Mouse (Mus musculus) urinary bladder, postnatal 36 days (tissue): ENCODE measurements at regions not wholly inside any gene's neighbourhood (a gene's known extent, or its start where the extent isn't known, plus 50 kb on each side); places are given as distances from the start of the nearest gene placed in this dataset.
A peak's percentile ranks its signal among the peaks of the same experiment; 100 is the strongest.

Experiments
- DNase-seq, 2 experiments: peaks; one replicate each; pipeline ENCODE4 v3.0.0; 2022; ENCODE audit warnings: low spot score in 2 of 2, mixed read lengths in 1 of 2

DNA sequence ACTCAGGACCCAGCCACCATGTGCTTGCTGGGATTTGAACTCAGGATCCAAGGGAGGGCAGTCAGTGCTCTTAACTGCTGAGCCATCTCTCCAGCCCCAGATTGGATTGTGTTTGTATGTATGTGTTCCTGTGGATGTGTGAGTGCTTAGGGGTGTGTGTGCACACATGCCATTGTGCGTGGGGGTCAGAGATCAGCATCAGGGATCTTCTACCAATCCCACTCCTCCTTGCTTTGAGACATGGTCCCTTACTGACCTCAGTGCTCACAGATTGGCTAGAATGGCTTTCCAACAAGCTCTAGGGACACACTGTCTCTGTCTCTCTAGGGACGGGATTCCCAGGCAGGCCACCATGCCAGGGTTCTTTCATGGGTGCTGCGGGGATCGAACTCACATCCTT, 83.1 kb upstream of the Cpsf6 start:
- no peak for DNase-seq

DNA sequence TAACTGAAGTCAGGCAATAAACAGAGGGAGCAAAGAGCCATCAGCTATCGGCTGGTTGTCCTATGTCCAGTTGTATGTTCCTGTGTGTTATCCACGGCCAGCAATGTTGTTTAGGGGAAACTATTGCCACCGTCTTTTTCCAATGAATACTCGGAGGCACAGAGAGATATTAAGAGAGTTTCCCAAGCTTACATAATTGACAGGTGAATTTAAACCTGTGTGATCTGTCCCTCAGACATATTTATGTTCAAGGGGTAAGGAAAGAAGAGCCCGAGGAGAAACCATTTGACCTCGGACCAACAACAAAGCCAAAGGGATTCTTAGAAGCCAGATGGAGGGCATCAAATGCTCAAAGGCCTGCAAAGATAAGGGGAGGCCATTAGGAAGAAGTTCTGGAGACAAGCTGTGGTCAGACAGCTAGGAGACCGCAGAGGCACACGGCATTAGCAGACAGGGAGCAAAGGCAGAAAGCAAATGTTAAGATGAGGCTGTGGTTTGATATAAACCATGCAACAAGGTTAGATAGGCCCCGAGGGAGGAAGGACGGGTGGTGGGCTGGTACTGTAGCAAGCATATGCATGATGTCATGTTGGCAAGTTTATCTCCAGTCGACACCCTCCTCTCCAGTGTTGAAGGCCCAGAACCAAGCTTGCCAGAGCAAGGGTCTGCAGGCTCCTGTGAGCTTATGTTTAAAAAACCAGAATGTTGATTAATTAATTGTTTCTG, 82.1 kb upstream of the Cpsf6 start:
- no peak for DNase-seq

DNA sequence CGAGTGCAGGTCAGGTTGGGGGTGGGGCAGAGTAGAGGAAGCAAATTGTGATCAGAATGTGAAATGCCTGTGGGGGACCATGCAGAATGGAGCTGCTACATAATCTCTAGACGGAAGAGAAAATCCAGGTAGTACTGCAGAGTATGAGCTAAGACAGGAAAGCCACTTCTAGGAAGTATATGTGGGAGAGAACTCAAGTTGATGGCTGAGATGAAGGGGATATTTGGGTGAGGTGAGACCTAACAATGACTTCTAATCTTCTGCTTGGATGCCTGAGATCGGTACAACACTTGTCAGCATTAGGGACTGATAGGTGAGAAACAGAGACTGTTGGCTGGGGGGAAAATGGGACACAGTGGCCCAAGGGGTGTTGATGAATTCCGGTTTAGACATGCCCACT, 81.4 kb upstream of the Cpsf6 start:
- no peak for DNase-seq

DNA sequence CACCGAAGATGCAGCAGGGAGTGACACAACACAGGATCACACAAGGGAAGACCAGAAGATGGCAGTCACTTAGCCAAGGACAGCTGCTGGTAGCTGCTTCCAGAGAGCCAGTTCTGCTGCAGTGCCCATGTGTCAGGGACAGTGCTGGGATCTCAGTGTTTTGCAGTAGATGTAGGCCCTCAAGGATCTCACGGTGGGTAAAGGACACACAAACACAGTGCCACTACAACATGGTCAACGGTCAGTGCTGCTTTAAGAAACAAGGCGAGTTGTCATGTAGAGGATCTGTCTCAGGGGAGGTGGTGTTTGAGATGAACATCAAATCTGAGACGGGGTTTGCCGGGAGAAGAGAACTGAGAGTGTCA, 80.5 kb upstream of the Cpsf6 start:
- DNase-seq: no peak

DNA sequence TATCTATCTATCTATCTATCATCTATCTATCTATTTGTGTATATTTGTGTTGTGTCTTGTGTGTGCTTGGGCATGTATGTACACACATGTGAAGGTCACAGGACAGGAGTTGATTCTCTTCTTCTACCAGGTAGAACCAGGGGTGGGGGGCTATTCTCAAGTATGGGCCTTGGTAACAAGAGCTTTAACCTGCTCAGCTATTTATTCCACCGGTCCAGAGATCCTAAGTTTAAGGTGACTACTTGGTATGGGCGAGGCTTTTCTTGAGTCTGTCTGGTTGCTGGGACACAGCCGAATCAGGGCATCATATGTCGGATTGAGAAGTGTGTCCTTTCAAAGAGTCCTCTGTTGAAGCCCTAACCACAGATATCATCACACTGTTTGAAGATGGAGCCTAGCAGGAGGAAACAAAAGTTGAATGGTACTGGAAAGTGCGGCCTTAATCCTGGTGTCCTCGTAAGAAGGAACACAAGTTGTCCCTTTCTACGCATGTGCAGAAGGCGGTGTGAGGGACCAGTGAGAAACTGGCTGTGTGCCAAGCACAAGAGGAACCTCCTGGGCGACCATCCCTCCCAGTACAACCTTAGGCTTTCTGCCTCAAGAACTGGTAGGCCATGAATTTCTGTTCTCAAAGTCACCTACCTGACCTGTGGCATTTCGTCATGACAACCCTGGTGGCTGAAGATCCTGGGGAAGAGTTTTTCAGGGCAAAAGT, 80.0 kb upstream of the Cpsf6 start:
- DNase-seq: no peak

DNA sequence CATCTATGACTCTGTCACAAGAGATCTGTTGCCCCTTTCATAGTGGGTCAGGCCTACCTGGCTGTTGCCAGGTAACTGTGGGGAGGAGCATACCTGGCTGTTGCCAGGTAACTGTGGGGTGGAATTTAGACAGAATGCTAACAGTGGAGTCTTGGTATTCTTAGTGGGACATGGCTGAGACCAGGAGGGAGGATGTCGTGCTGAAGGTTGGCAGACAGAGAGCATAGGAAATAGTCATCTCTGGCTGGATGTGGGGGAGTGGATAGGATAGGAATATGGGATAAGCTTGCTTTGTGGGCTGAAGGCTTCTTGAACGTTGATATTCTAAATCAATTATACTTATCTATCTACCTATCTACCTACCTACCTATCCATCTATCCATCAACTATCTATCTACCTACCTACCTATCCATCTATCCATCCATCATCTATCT, 79.2 kb upstream of the Cpsf6 start:
- DNase-seq: no peak

DNA sequence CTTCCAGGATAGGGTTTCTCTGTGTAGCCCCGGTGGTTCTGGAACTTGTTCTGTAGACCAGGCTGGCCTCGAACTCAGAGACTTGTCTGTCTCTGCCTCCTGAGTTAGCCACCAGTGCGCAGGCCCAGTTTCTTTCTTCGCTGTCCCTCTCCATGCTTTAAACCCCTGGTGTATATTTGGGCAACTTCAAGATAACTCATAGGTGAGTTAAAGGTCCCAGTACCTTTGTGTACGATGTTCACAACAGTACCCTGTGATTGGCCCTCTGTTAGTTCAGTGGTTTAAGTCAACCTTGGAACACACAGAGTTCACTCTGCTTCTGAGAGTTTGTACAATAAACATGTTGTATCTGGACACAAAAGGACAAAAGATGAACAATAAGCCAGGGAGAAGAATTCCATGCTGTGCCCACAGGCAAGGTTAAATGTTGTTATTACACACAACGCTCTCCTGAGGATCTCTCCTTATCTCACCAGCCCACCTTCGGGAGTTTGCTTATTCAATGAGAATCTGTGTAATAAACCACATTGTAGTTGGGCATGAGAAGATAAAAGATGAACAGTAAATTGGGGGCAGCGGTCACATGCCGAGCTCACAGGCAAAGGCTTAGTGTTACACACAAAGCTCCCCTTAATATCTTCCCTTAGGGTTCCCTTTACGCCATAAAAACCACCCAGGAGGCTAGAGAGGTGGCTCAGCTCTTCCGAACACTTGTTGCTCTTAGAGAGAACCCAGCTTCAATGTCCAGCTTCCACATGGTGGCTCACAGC, 78.6 kb upstream of the Cpsf6 start:
- no peak for DNase-seq

DNA sequence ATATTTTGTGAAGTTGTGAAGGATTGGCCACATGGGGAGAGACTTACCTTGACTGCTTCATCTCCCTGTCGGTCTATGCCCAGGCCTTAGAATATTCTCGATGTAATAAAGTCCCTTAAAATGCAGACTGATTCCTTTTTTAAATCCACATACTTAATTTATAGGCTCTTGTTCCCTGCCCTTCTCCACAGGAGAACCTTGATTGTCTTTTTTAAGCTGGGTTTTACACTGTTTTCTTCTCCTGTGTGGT, 77.8 kb upstream of the Cpsf6 start:
- DNase-seq: no peak

DNA sequence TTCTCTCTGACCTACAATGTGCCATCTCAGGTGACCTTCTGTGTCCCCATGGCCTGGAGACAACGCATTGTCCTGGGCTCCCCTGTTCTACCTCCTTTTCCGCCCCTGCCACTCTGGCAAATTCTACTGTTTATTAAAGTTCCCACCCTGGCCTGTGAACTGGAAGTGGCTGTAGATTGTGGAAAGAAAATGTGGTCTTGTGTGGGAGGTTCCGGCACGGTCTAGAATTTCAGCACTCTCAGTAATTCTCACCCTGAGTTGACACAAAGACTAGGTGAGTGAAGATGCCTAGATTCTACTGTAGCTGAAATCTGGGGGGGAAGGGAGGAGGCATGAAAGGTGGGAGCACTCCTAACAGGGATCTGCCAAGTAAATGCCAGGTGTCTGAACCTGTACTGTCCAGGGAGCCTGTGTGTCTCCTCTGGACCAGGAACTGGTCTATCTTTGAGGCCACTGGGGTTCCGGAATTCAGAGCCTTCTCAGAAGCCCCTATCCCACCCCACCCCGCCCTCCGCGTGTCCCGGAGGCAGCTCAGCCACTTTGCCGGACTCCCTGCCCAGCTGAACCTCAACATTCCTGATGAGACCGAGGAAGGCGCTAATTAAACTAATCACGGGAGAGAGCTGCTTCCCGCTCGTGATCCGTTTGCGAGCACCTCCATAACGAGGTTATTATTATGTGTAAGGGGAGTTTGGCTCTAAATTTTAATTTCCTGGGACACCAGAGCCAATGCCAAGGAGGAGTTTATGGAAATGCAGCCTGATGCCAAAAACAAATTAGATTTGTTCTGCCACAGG, 77.3 kb upstream of the Cpsf6 start:
- no peak for DNase-seq

DNA sequence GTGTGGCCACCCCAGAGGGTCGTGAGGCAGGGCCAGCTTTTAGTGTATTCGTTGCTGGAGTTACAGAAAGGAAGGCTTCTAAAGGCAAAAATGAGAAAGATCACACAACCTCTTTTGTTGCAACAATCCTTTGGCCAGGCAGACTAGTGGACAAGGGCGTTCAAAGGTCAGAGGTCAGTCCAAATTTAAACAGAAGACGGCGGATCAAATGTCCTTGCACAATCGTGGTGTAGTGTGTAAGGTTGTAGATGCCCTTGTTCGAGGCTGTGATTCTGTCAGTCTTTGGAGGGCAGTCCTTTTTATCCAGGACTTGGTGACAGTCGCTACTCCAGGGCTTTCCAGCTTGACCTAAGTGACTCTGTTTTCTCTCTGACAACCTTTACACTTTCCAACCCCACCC, 76.6 kb upstream of the Cpsf6 start:
- DNase-seq: no peak

DNA sequence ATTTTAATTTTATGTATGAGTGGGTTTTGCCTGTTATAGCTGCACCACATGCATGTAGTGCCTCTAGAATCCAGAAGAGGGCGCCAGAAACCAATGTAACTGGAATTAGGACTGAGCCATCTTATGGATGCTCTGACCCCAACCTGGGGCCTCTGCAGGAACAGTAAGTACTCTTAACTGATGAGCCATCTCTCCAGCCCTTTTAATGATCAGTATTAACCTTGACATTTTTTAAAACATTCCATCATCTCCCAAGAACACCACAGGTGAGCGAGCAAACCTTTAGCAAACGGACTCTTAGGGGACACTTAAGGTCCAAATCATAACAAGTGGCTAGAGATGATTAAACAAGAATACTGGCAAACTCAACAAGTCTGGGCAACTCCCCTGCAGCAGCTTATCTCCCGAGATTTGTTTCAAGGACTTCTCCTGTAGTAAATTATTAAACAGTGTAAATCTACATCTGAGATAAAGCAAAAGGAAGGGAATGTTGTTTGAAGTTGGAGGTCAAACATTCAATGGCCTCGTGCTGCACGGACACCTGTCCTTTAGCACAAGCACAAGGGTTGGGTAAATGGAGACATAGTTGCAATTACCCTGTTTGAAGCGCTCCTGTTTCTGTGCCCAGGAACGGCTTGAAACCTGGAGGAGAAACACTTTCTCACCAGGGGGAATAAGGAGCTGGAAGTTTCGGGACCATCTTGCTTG, 75.9 kb upstream of the Cpsf6 start:
- peak; percentile 44 to 46 for DNase-seq

DNA sequence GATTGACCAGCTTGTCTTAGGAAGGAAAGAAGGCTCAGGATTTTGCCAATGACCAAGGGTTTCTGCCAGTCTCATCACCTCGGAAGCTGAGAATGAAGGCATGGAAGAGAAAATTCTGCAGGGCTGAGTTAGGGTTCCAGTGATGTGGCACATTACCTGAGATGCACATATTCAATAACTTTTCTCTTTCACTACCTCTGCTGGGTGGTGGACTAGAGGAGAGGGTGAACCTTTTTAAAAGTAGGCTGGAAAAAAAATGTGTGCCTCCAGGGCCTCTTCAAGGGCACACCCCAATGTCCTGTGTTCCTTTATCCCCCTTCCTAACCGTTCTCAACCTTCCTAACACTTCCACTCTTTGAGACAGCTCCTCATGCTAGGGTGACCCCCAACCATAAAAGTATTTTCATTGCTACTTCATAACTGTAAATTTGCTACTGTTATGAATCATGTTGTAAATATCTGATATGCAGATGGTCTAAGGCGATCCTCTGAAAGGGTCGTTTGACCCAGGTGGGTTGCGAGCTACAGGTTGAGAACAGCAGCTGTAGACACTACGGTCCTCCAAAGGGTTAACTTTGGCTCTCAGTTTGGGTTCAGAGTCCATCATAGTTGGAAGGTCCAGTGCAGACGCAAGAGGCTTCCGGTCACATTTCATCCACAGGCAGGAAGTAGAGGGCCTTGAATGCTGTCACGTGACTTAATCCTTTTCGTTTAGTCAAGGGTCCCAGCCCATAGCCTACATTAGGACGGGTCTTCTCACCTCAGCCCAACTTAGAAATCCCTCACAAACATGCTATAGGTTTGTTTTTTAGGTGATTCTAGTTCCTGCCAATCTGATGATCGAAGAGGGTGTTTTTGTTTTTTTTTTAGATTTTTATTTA, 75.1 kb upstream of the Cpsf6 start:
- no peak for DNase-seq

DNA sequence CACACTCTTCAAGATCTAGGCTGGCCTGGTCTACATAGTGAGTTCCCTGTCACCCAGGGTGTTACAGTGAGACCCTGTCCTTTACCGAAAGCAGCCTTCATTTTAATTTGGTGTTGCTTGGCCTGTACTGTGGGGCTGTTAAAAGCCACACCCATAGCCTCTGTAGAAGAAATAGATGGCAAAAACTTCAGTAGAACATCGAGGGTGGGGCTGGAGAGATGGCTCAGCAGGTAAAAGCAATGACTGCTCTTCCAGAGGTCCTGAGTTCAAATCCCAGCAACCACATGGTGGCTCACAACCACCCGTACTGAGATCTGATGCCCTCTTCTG, 74.3 kb upstream of the Cpsf6 start:
- no peak for DNase-seq

DNA sequence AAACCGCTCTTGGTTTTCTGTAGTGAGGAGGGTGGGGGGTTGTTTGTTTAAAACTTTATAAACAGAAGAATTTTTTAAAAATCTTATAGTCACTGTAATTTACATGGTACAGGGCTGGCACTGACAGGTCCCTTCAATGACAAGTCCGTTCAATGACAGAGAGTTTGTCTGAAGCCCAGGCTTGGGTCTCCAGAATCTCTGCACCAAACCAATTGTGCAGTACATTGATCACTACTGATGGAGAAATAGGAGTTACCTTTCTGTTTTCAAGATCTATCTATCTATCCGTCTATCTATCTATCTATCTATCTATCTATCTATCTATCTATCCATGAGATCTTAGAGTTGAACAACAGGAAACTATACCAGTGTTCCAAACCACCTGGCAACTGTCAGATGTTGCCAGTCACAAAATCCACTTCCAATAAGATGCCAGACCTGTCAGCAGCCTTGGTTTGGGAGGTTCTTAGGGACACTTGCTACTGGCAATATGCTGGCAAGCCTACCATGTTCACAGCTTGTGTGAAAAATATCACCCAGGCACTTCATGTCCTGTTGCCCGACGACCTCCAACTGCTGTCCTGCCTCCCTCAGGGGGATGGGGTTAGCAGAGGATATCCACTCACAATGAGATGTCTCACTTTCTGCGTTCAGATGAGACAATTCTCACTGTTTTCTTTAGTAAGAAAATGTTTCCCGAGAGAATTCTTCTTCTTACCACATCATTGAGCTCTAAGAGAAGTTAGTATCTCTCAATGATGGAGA, 73.8 kb upstream of the Cpsf6 start:
- DNase-seq: no peak

DNA sequence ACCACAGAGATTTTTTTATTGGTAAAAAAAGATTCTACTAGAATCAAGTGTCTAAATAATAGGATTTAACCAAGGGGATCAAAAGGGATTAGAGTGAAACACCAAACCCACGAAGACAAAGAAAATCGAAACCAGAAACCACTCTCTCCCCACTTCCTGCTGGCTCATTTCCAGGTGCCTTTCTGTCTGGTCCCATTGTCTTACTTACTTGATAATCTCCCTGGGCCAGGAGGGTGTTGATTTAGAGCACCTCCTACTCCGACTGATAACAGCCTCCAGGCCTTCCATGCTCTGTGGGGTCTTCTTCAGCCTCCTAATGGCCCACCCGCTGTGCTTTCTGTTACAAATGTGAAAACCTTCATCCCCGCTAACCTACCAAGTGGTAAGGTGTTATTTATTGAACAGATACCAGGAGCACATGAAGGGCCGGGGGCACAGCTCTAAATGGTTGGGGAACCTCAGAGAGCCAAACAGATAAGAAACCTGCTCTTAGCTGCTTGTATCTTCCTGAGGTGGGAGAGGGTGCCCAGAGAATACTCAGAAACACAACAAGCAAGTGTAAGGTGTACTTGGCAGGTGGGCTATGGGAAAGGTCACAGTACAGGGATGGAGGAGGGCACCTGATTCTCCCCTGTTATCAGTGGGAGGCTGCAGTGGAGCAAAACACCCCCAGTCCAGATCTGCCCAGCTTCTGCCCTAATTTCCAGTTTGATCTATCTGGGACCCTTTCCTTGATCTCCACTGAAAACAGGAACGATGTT, 72.6 kb upstream of the Cpsf6 start:
- peak in 1 of 2 experiments; percentile 23 for DNase-seq

DNA sequence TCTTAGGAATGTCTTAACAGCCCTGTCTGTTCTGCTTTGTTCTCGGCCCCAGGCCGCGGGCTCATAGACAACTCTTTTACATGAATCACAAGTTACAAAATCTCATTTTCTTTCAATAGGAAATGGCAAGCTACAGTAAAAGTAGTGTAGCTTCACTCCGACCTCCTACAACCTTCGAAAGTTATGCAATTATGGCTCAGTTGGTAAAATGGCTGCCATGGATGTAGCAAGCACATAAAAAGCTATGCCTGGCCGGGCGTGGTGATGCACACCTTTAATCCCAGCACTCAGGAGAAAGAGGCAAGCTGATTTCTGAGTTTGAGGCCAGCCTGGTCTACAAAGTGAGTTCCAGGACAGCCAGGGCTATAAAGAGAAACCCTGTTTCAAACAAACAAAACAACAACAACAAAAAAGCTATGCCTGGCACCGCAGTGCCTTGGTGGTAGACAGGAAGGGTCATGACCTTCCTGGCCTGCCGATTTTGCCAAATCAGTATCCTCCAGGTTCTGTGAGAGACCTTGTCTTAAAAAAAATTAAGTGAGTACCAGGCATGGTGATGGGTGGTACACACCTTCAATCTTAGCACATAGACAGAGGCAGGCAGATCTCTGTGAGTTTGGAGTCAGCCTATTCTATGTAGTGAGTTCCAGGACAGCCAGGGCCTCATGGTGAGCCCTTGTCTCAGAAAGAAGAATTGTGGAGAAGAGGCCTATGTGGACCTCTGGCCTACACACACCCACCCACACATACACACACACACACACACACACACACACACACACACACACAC, 71.8 kb upstream of the Cpsf6 start:
- DNase-seq: no peak

DNA sequence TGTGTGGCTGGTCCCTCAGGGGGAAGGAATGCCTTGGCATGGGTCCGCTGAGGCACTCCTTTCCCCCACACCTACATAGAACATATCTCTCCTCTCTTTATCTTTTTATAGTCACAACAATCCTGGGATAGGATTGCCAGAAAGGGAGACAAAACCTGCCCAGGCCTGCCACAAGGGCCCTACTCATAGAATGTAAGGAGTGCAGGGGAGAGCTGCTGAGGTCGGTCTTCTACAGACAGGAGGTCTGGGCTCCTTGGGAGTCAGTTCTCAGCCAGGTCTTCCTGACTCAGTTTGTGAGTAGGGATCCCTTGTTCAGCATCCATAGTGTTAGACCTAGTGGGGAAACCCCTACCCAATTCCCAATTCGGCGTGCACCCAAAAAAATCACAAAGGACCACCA, 70.8 kb upstream of the Cpsf6 start:
- DNase-seq: no peak

DNA sequence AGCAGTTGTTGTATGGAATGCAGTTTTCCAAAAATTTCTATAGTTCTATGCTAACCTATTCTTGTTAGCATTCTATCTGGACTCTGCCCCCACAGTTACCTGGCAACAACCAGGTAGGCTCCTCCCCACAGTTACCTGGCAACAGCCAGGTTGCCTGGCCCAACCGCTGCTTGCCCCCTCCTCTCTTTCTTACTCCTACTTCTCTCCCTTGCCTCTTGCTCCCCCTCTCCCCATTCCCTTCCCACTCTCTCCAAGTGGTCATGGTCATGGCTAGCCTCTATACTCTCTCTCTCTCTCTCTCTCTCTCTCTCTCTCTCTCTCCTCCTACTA, 70.4 kb upstream of the Cpsf6 start:
- no peak for DNase-seq
